Mouse (Mus musculus) hindbrain, embryonic 13.5 days (tissue): ENCODE measurements at regions not wholly inside any gene's neighbourhood (a gene's known extent, or its start where the extent isn't known, plus 50 kb on each side); places are given as distances from the start of the nearest gene placed in this dataset.

Experiments used
- ATAC-seq: fragments of 200-750 bp; cut with Nextera tagmentation; 2 replicates; pipeline ENCODE4 v1.8.0; 2017; ENCODE audit warnings: moderate TSS enrichment; ENCODE audit not compliant: low FRiP score
- H3K27ac ChIP-seq: fragments of 300-500 bp; sonication (generic); 2 replicates; pipeline ENCODE4 v1.5.1; 2015; ENCODE audit warnings: inconsistent platforms, mild to moderate bottlenecking, moderate library complexity
- H3K27me3 ChIP-seq: fragments of 300-500 bp; sonication (generic); 2 replicates; pipeline ENCODE4 v1.6.1; 2015; ENCODE audit warnings: mild to moderate bottlenecking, inconsistent platforms
- H3K36me3 ChIP-seq: fragments of 300-500 bp; sonication (generic); 2 replicates; pipeline ENCODE4 v1.6.1; 2015; ENCODE audit warnings: mild to moderate bottlenecking, inconsistent platforms
- H3K4me1 ChIP-seq: fragments of 300-500 bp; sonication (generic); replicated peaks from 2 replicates; pipeline ENCODE4 v1.6.1; 2015; ENCODE audit warnings: inconsistent platforms
- H3K4me2 ChIP-seq: fragments of 300-500 bp; sonication (generic); 2 replicates; pipeline ENCODE4 v1.6.1; 2015; ENCODE audit warnings: inconsistent platforms, mild to moderate bottlenecking, moderate library complexity
- H3K4me3 ChIP-seq: fragments of 300-500 bp; sonication (generic); 2 replicates; pipeline ENCODE4 v1.5.1; 2015; ENCODE audit warnings: mild to moderate bottlenecking, inconsistent platforms
- H3K9ac ChIP-seq: fragments of 300-500 bp; sonication (generic); 2 replicates; pipeline ENCODE4 v1.6.1; 2015; ENCODE audit warnings: mild to moderate bottlenecking, inconsistent platforms
- H3K9me3 ChIP-seq: fragments of 300-500 bp; sonication (generic); 2 replicates; pipeline ENCODE4 v1.6.1; 2016; ENCODE audit warnings: inconsistent platforms
- WGBS: fragments of 180-500 bp; shearing (Covaris S2); methylation state at CpG from one replicate; pipeline ENCODE4 v1.1.7; 2015; 5-methylcytosine and 5-hydroxymethylcytosine counted together

GRCm38 (mm10) chr13:115989091-115989490 is 320.4 kb downstream of the Isl1 start:
- H3K27me3 ChIP-seq: no peaks in the 10 kb centered on the region
- no peak overlapping the region for H3K4me3 ChIP-seq
- no peaks in the 10 kb centered on the region for H3K4me1 ChIP-seq
- no peak overlapping the region for H3K4me2 ChIP-seq
- no peak overlapping the region for H3K27ac ChIP-seq
- no peaks in the 10 kb centered on the region for H3K9me3 ChIP-seq
- no peak overlapping the region for H3K9ac ChIP-seq
- no peaks in the 10 kb centered on the region for H3K36me3 ChIP-seq
- ATAC-seq: no peak

GRCm38 (mm10) chr13:115986282-115986681 is 323.2 kb downstream of the Isl1 start:
- Histone ChIP-seq H3K9ac (no peak overlapping the region), H3K36me3 (no peaks in the 10 kb centered on the region), H3K27ac (no peak overlapping the region), H3K27me3 (no peaks in the 10 kb centered on the region), H3K4me1 (no peaks in the 10 kb centered on the region), H3K4me2 (no peak overlapping the region), H3K4me3 (no peak overlapping the region), H3K9me3 (no peaks in the 10 kb centered on the region)
- 96% methylated on average over 2 of the region's 2 CpGs for WGBS
- ATAC-seq: no peak

- H3K4me1 ChIP-seq: no peaks in the 10 kb centered on the region
- no peaks in the 10 kb centered on the region for H3K9me3 ChIP-seq
- H3K36me3 ChIP-seq: no peaks in the 10 kb centered on the region
- H3K27me3 ChIP-seq: no peaks in the 10 kb centered on the region
- no peak overlapping the region for H3K4me3 ChIP-seq
- no peak overlapping the region for H3K4me2 ChIP-seq
- H3K27ac ChIP-seq: no peak overlapping the region
- WGBS: 97% methylated on average over 3 of the region's 3 CpGs
- ATAC-seq: no peak
- no peak overlapping the region for H3K9ac ChIP-seq
Measured at GRCm38 (mm10) chr13:115985715-115986114, 323.8 kb downstream of the Isl1 start.

- no peaks in the 10 kb centered on the region for H3K36me3 ChIP-seq
- no peaks in the 10 kb centered on the region for H3K9me3 ChIP-seq
- no peaks in the 10 kb centered on the region for H3K4me1 ChIP-seq
- 40% methylated on average over 3 of the region's 3 CpGs for WGBS
- no peaks in the 10 kb centered on the region for H3K27me3 ChIP-seq
- no peak for ATAC-seq
- no peak overlapping the region for H3K9ac ChIP-seq
- no peak overlapping the region for H3K4me3 ChIP-seq
- H3K27ac ChIP-seq: no peak overlapping the region
- no peak overlapping the region for H3K4me2 ChIP-seq
Measured at GRCm38 (mm10) chr13:115977890-115978203, 331.6 kb downstream of the Isl1 start.

GRCm38 (mm10) chr13:115977118-115977889 is 332.2 kb downstream of the Isl1 start:
- no peaks in the 10 kb centered on the region for H3K36me3 ChIP-seq
- 46% methylated on average over 7 of the region's 7 CpGs for WGBS
- no peaks in the 10 kb centered on the region for H3K4me1 ChIP-seq
- no peaks in the 10 kb centered on the region for H3K27me3 ChIP-seq
- H3K4me2 ChIP-seq: no peak overlapping the region
- no peak for ATAC-seq
- no peak overlapping the region for H3K9ac ChIP-seq
- H3K9me3 ChIP-seq: no peaks in the 10 kb centered on the region
- H3K4me3 ChIP-seq: no peak overlapping the region
- H3K27ac ChIP-seq: no peak overlapping the region
